18 mouse cellular contexts compared by ENCODE assay signal in the genomic region with DNA sequence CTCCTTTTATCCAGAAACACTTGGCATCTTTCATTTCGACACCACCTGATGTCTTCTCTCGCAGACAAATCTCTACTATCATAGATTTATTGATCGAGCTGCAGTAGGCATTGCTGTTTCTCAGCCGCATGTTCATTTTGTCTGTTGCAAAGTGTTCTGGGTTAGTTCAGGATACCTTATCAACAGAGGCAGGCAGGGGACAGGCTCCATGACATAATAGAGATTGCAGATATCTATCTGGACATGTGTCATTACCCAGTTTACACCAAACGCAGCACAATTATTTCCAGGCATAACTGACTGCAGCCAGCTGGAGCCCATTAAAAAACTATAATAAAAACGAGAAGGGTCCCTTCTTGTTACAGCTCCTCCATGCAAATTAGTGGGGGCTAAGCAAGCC. TPM values are rescaled to one million over a fixed set of nuclear protein-coding genes. Genes with fewer than 3 reads are reported as not detected.
DNase-seq lines count a peak whose midpoint lies in the region; ATAC-seq and TF ChIP-seq lines count a peak whose summit lies in the region.
"Had no signal": no experiment of that assay in that cellular context is flagged by ENCODE, and none has a peak within 500 bp of the region (broad histone marks: within the 10 kb centered on the region; RNA-seq: fewer than 3 reads in every experiment).

No protein-coding gene starts in this region.

- ATAC-seq in liver, embryonic 16.5 days (ENCODE audit: low read depth) = peak; percentile 64
- ATAC-seq: CD4-positive, CD25-positive, alpha-beta regulatory T cell, adult 4 months had no signal

- intact Hi-C loops in left cerebral cortex, adult 2 months (cut with DNase I) = no loop called here

- no peaks in the 10 kb centered on the region for H3K27me3 ChIP-seq in liver, embryonic 16.5 days (ENCODE audit: control insufficient read depth, insufficient read depth, low read depth, low read length)

- no peaks in the 10 kb centered on the region for H3K9me3 ChIP-seq in liver, embryonic 16.5 days (replicated peaks; ENCODE audit: control insufficient read depth, low read length)

- H3K4me2 ChIP-seq in liver, embryonic 16.5 days (ENCODE audit: low read depth, low read length) = peak overlapping the region; percentile 26; the same call in 1 of the 2 replicates
- H3K4me2 ChIP-seq: heart, embryonic 11.5 days had no signal

- no peak for TF ChIP-seq CTCF in left cerebral cortex, adult 2 months (IDR thresholded peaks at IDR 0.05)

- H3K27ac ChIP-seq in left cerebral cortex, adult 2 months = peak overlapping the region; percentile 38
- no peak overlapping the region for H3K27ac ChIP-seq in liver, embryonic 16.5 days (ENCODE audit: low read length)
- H3K27ac ChIP-seq: macrophage had no signal

- H3K4me3 ChIP-seq in left cerebral cortex, adult 2 months = no peak overlapping the region
- H3K4me3 ChIP-seq in liver, embryonic 16.5 days (ENCODE audit: low read depth, low read length) = no peak overlapping the region

- DNase-seq in adrenal gland, adult (ENCODE audit: inconsistent age in 2 of 2, low spot score in 1 of 2) = peak; percentile 17 to 48
- no peak for DNase-seq in adrenal gland, postnatal 10 days
- no peak for DNase-seq in left cerebral cortex, adult 2 months (ENCODE audit: extremely low spot score in 1 of 2, low spot score in 2 of 2)
- no peak for DNase-seq in left cerebral cortex, adult 9 months (ENCODE audit: low spot score in 2 of 2)
- peak; percentile 47 for DNase-seq in c-Kit-positive CD71-positive TER-119-positive erythroid progenitor cells, embryonic 14.5 days (ENCODE audit: low spot score)
- no peak for DNase-seq in ovary, postnatal 14 days (ENCODE audit: low spot score)
- no peak for DNase-seq in urinary bladder, postnatal 4 days (ENCODE audit: low spot score in 2 of 2)
- DNase-seq: adrenal gland, postnatal 14 days; cerebellum, adult 9-10 months; gastrocnemius, postnatal 10 days; heart, postnatal 14 days; kidney, adult 9 months; kidney, postnatal 36 days had no signal

- H3K36me3 ChIP-seq in liver, embryonic 16.5 days (ENCODE audit: control insufficient read depth, insufficient read depth) = no peaks in the 10 kb centered on the region

- H3K4me1 ChIP-seq in liver, embryonic 16.5 days (ENCODE audit: control insufficient read depth, low read depth, low read length) = peaks cover 24% of the 10 kb centered on the region

- H3K9ac ChIP-seq in liver, embryonic 16.5 days (ENCODE audit: low read depth, low read length) = no peak overlapping the region

- WGBS in liver, embryonic 16.5 days (ENCODE audit: insufficient replicate concordance) = 23% methylated on average over 6 of the region's 6 CpGs

RNA-seq across cellular contexts. Expression of a gene that starts 59.4 kb away (rescaled TPM):
- 1 to 10 TPM; 1.4 to 2.7 TPM for total RNA-seq in adrenal gland, postnatal 10 days (2021)
- 100 to 1,000 TPM; 762 to 763 TPM for total RNA-seq in left cerebral cortex, adult 2 months (2021)
- 0.84 and 1.1 TPM in 2 replicates for polyA plus RNA-seq in liver, embryonic 16.5 days (2015; fragmentation: Nextera tagmentation; extraction: Ambion mirVana)
- polyA plus RNA-seq: liver, adult 2 months had no signal

Comparison
In these comparisons a context has a peak if more than half of its experiments do, and no peak if none do; other contexts are left out.
1. DNase-seq: peak in adrenal gland, adult (2 of 2) and c-Kit-positive CD71-positive TER-119-positive erythroid progenitor cells, embryonic 14.5 days (single experiment); none in adrenal gland, postnatal 10 days (single experiment), left cerebral cortex, adult 2 months (0 of 2), left cerebral cortex, adult 9 months (0 of 2), ovary, postnatal 14 days (single experiment) and urinary bladder, postnatal 4 days (0 of 2).
2. RNA of a gene that starts 59.4 kb away (total RNA-seq): 762 to 763 TPM in left cerebral cortex, adult 2 months; 1.4 to 2.7 TPM in adrenal gland, postnatal 10 days; every median in the first group is over 100 times any median in the second.